Mouse (Mus musculus) frontal cortex, postnatal 14 days (tissue): Measurements from ENCODE around the gene Atad5.

Experiments
- DNase-seq, 2 experiments: peaks; one replicate each; pipeline ENCODE4 v3.0.0; 2022; ENCODE audit warnings: low spot score in 2 of 2

Gene Atad5

GRCm38 (mm10) chr11:80080826-80081728 lies 8.1 kb upstream of the Atad5 start, which contains the start of gene Crlf3:
Gene Crlf3, minus strand, starts transcription at chr11:80080991.
- peak; percentile 81 for DNase-seq

GRCm38 (mm10) chr11:80081786-80082319 lies 7.3 kb upstream of the Atad5 start:
- DNase-seq = no peak

- DNase-seq = no peak
Measured at GRCm38 (mm10) chr11:80085356-80086055, 3.7 kb upstream of the Atad5 start.

- DNase-seq = peak in 1 of 2 experiments; percentile 65
Measured at GRCm38 (mm10) chr11:80086844-80087243, 2.4 kb upstream of the Atad5 start.

GRCm38 (mm10) chr11:80089817-80090214 lies 616 bp downstream of the Atad5 start:
- DNase-seq = no peak

- no peak for DNase-seq
Measured at GRCm38 (mm10) chr11:80090555-80091164, 1.5 kb downstream of the Atad5 start.

GRCm38 (mm10) chr11:80098444-80099056 lies 9.3 kb downstream of the Atad5 start:
- DNase-seq = no peak

- no peak for DNase-seq
Measured at GRCm38 (mm10) chr11:80101298-80101697, 12.1 kb downstream of the Atad5 start.

- DNase-seq = no peak
Measured at GRCm38 (mm10) chr11:80104407-80104806, 15.2 kb downstream of the Atad5 start.

GRCm38 (mm10) chr11:80116411-80116810 lies 27.2 kb downstream of the Atad5 start:
- no peak for DNase-seq

GRCm38 (mm10) chr11:80132050-80132449 lies 42.9 kb downstream of the Atad5 start:
- no peak for DNase-seq

- DNase-seq = no peak
Measured at GRCm38 (mm10) chr11:80134744-80135143, 45.5 kb downstream of the Atad5 start.

- no peak for DNase-seq
Measured at GRCm38 (mm10) chr11:80135954-80136683, 46.9 kb downstream of the Atad5 start.

- DNase-seq = no peak
Measured at GRCm38 (mm10) chr11:80136786-80137185, 47.6 kb downstream of the Atad5 start.

GRCm38 (mm10) chr11:80137773-80138172 lies 48.6 kb downstream of the Atad5 start:
- no peak for DNase-seq

- peak; percentile 73 to 78 for DNase-seq
Measured at GRCm38 (mm10) chr11:80141825-80142521, 52.8 kb downstream of the Atad5 start, which contains the start of gene Tefm. Gene Tefm, minus strand, starts transcription at chr11:80142175.

- no peak for DNase-seq
Measured at GRCm38 (mm10) chr11:80142872-80143271, 53.7 kb downstream of the Atad5 start.

- no peak for DNase-seq
Measured at GRCm38 (mm10) chr11:80145787-80146275, 56.6 kb downstream of the Atad5 start.

GRCm38 (mm10) chr11:80147748-80148147 lies 58.5 kb downstream of the Atad5 start:
- no peak for DNase-seq

- no peak for DNase-seq
Measured at GRCm38 (mm10) chr11:80148313-80148712, 59.1 kb downstream of the Atad5 start.
